Mouse (Mus musculus) myocyte (in vitro differentiated cells): ENCODE results near the gene Pde8a. TPM values are rescaled to one million over a fixed set of nuclear protein-coding genes. Genes with fewer than 3 reads are reported as not detected.

ENCODE experiments used
- H3K27me3 ChIP-seq: one replicate; pipeline ENCODE4 v1.6.1; 2011; ENCODE audit not compliant: control insufficient read depth, insufficient read depth, insufficient read length
- H3K36me3 ChIP-seq: one replicate; pipeline ENCODE4 v1.6.1; 2011; ENCODE audit not compliant: control insufficient read depth, insufficient read depth
- H3K4me2 ChIP-seq: one replicate; pipeline ENCODE4 v1.6.1; 2011; ENCODE audit warnings: low read depth, control low read depth
- H3K4me3 ChIP-seq: one replicate; pipeline ENCODE4 v1.5.1; 2011; ENCODE audit warnings: mild to moderate bottlenecking, control low read depth, moderate library complexity
- H3K79me2 ChIP-seq: one replicate; pipeline ENCODE4 v1.6.1; 2011; ENCODE audit not compliant: control insufficient read depth, insufficient read depth
- H3ac ChIP-seq: one replicate; pipeline ENCODE4 v1.6.1; 2011; ENCODE audit not compliant: control insufficient read depth, insufficient read length
- CEBPB ChIP-seq: IDR thresholded peaks from 2 replicates; pipeline ENCODE4 v1.6.1; 2011; ENCODE audit warnings: mild to moderate bottlenecking, moderate library complexity; ENCODE audit not compliant: poor library complexity, insufficient read depth, severe bottlenecking
- E2F4 ChIP-seq: IDR thresholded peaks from one replicate; pipeline ENCODE4 v1.6.1; 2011; ENCODE audit warnings: mild to moderate bottlenecking, control low read depth, moderate library complexity; ENCODE audit not compliant: insufficient read depth
- MAX ChIP-seq: IDR thresholded peaks from one replicate; pipeline ENCODE4 v1.6.1; 2011; ENCODE audit warnings: low read depth, mild to moderate bottlenecking, control low read depth
- MYOD1 ChIP-seq, 3 experiments: IDR thresholded peaks; one replicate each; pipeline ENCODE4 v1.6.1; 2011; ENCODE audit warnings: control low read depth in 2 of 3, low read depth in 2 of 3, mild to moderate bottlenecking in 2 of 3, moderate library complexity in 1 of 3; ENCODE audit not compliant: insufficient read length in 2 of 3, control insufficient read depth in 1 of 3
- MYOG ChIP-seq, 3 experiments: IDR thresholded peaks; one replicate each; pipeline ENCODE4 v1.6.1; 2011; ENCODE audit warnings: control low read depth in 2 of 3, low read depth in 2 of 3, mild to moderate bottlenecking in 2 of 3; ENCODE audit not compliant: insufficient read length in 2 of 3, control insufficient read depth in 1 of 3, insufficient read depth in 1 of 3
- POLR2A ChIP-seq: IDR thresholded peaks from one replicate; pipeline ENCODE4 v1.6.1; 2011; ENCODE audit warnings: low read depth, mild to moderate bottlenecking, control low read depth, moderate library complexity; ENCODE audit not compliant: insufficient read length
- POLR2AphosphoS2 ChIP-seq: IDR thresholded peaks from one replicate; pipeline ENCODE4 v1.6.1; 2011; ENCODE audit warnings: low read depth, control low read depth; ENCODE audit not compliant: insufficient read length
- REST ChIP-seq: IDR thresholded peaks from one replicate; pipeline ENCODE4 v1.6.1; 2011; ENCODE audit warnings: mild to moderate bottlenecking, control low read depth, moderate library complexity; ENCODE audit not compliant: insufficient read depth, insufficient read length
- SRF ChIP-seq: IDR thresholded peaks from one replicate; pipeline ENCODE4 v1.6.1; 2011; ENCODE audit warnings: low read depth; ENCODE audit not compliant: control insufficient read depth, insufficient read length
- TCF12 ChIP-seq: IDR thresholded peaks from one replicate; pipeline ENCODE4 v1.6.1; 2011; ENCODE audit warnings: mild to moderate bottlenecking, control low read depth; ENCODE audit not compliant: poor library complexity, insufficient read depth, severe bottlenecking
- TCF3 ChIP-seq: IDR thresholded peaks from one replicate; pipeline ENCODE4 v1.6.1; 2011; ENCODE audit warnings: low read depth, control low read depth; ENCODE audit not compliant: insufficient read length
- USF1 ChIP-seq: IDR thresholded peaks from one replicate; pipeline ENCODE4 v1.6.1; 2011; ENCODE audit warnings: low read depth, mild to moderate bottlenecking, control low read depth, moderate library complexity
- polyA plus RNA-seq: library from polyadenylated mRNA; unstranded; fragments of >200 nt; fragmentation: generic; extraction: Trizol; gene quantifications from one replicate; pipeline ENCODE4 v1.2.1, GENCODE M21; 2012; ENCODE audit warnings: missing spikeins

Gene Pde8a
- polyA plus RNA-seq, 1 experiment, result 3.5 TPM

- Histone ChIP-seq H3K27me3 (no peaks in the 10 kb centered on the region), H3K4me3 (no peak overlapping the region), H3K4me2 (no peak overlapping the region), H3K36me3 (no peaks in the 10 kb centered on the region), H3K79me2 (no peaks in the 10 kb centered on the region), H3ac (no peak overlapping the region)
- TF ChIP-seq MYOG (IDR thresholded peaks at IDR 0.05; ENCODE audit: control insufficient read depth in 1 of 3, insufficient read depth in 1 of 3, insufficient read length in 2 of 3, low read depth in 2 of 3) (no peak), REST (no peak), MAX (no peak), USF1 (no peak), E2F4 (no peak), POLR2A (no peak), CEBPB (no peak), MYOD1 (IDR thresholded peaks at IDR 0.05; ENCODE audit: control insufficient read depth in 1 of 3, insufficient read length in 2 of 3, low read depth in 2 of 3) (no peak), POLR2AphosphoS2 (no peak), TCF3 (no peak), SRF (no peak), TCF12 (no peak)
Observed at GRCm38 (mm10) chr7:81301323-81301722, 87.9 kb downstream of the Pde8a start.

GRCm38 (mm10) chr7:81303682-81304081, 90.3 kb downstream of the Pde8a start:
- Histone ChIP-seq H3K4me2 (no peak overlapping the region), H3ac (no peak overlapping the region), H3K79me2 (no peaks in the 10 kb centered on the region), H3K4me3 (no peak overlapping the region), H3K27me3 (no peaks in the 10 kb centered on the region), H3K36me3 (no peaks in the 10 kb centered on the region)
- no peak for TF ChIP-seq MYOD1 (IDR thresholded peaks at IDR 0.05; ENCODE audit: control insufficient read depth in 1 of 3, insufficient read length in 2 of 3, low read depth in 2 of 3)
- TF ChIP-seq POLR2AphosphoS2, result no peak
- TF ChIP-seq MAX, result no peak
- no peak for TF ChIP-seq SRF
- no peak for TF ChIP-seq POLR2A
- TF ChIP-seq CEBPB, result no peak
- no peak for TF ChIP-seq MYOG (IDR thresholded peaks at IDR 0.05; ENCODE audit: control insufficient read depth in 1 of 3, insufficient read depth in 1 of 3, insufficient read length in 2 of 3, low read depth in 2 of 3)
- no peak for TF ChIP-seq TCF12
- no peak for TF ChIP-seq USF1
- TF ChIP-seq REST, result no peak
- no peak for TF ChIP-seq TCF3
- no peak for TF ChIP-seq E2F4

- no peaks in the 10 kb centered on the region for H3K36me3 ChIP-seq
- no peak overlapping the region for H3ac ChIP-seq
- H3K79me2 ChIP-seq, result no peaks in the 10 kb centered on the region
- H3K4me3 ChIP-seq, result no peak overlapping the region
- no peaks in the 10 kb centered on the region for H3K27me3 ChIP-seq
- no peak for TF ChIP-seq CEBPB
- TF ChIP-seq MAX, result no peak
- no peak for TF ChIP-seq E2F4
- TF ChIP-seq POLR2AphosphoS2, result no peak
- no peak for TF ChIP-seq USF1
- TF ChIP-seq MYOD1 (IDR thresholded peaks at IDR 0.05; ENCODE audit: control insufficient read depth in 1 of 3, insufficient read length in 2 of 3, low read depth in 2 of 3), result no peak
- TF ChIP-seq TCF12, result no peak
- TF ChIP-seq POLR2A, result no peak
- TF ChIP-seq REST, result no peak
- no peak for TF ChIP-seq SRF
- TF ChIP-seq MYOG (IDR thresholded peaks at IDR 0.05; ENCODE audit: control insufficient read depth in 1 of 3, insufficient read depth in 1 of 3, insufficient read length in 2 of 3, low read depth in 2 of 3), result no peak
- TF ChIP-seq TCF3, result no peak
- H3K4me2 ChIP-seq, result no peak overlapping the region
Observed at GRCm38 (mm10) chr7:81304100-81304499, 90.7 kb downstream of the Pde8a start.

- no peak overlapping the region for H3ac ChIP-seq
Observed at GRCm38 (mm10) chr7:81304675-81305074, 91.3 kb downstream of the Pde8a start.

GRCm38 (mm10) chr7:81307735-81308134, 94.3 kb downstream of the Pde8a start:
- TF ChIP-seq MAX, result no peak
- no peak for TF ChIP-seq MYOG (IDR thresholded peaks at IDR 0.05; ENCODE audit: control insufficient read depth in 1 of 3, insufficient read depth in 1 of 3, insufficient read length in 2 of 3, low read depth in 2 of 3)
- TF ChIP-seq REST, result no peak
- TF ChIP-seq USF1, result no peak
- TF ChIP-seq POLR2A, result no peak
- TF ChIP-seq E2F4, result no peak
- H3ac ChIP-seq, result no peak overlapping the region
- H3K27me3 ChIP-seq, result no peaks in the 10 kb centered on the region
- no peaks in the 10 kb centered on the region for H3K36me3 ChIP-seq
- no peaks in the 10 kb centered on the region for H3K79me2 ChIP-seq
- no peak overlapping the region for H3K4me2 ChIP-seq
- no peak overlapping the region for H3K4me3 ChIP-seq

More at GRCm38 (mm10) chr7:81304675-81305074, 91.3 kb downstream of the Pde8a start:
- TF ChIP-seq TCF12 (no peak), USF1 (no peak), E2F4 (no peak), POLR2AphosphoS2 (no peak), TCF3 (no peak)
- Histone ChIP-seq H3K4me3 (no peak overlapping the region), H3K27me3 (no peaks in the 10 kb centered on the region), H3K36me3 (no peaks in the 10 kb centered on the region), H3K4me2 (no peak overlapping the region), H3K79me2 (no peaks in the 10 kb centered on the region)
